Mouse (Mus musculus) liver, embryonic 14.5 days (tissue): Measurements from ENCODE around the gene Utp3. TPM values are rescaled to one million over a fixed set of nuclear protein-coding genes. Genes with fewer than 3 reads are reported as not detected.

Experiments used
- ATAC-seq: fragments of 200-750 bp; cut with Nextera tagmentation; 2 replicates; pipeline ENCODE4 v1.8.0; 2017; ENCODE audit warnings: moderate number of reproducible peaks, mild to moderate bottlenecking, moderate library complexity; ENCODE audit not compliant: insufficient read depth
- DNase-seq, 3 experiments: peaks; one replicate each; pipeline ENCODE4 v3.0.0-alpha.2; 2012 to 2013; ENCODE audit warnings: low read depth in 3 of 3, low spot score in 3 of 3
- H3K27ac ChIP-seq: fragments of 300-500 bp; sonication (generic); 2 replicates; pipeline ENCODE4 v1.5.1; 2014; ENCODE audit warnings: moderate library complexity, mild to moderate bottlenecking, control low read depth, inconsistent platforms
- H3K27me3 ChIP-seq: fragments of 300-500 bp; sonication (generic); 2 replicates; pipeline ENCODE4 v1.6.1; 2014; ENCODE audit warnings: mild to moderate bottlenecking, low read length, moderate library complexity; ENCODE audit not compliant: control insufficient read depth, insufficient read depth
- H3K36me3 ChIP-seq: fragments of 300-500 bp; sonication (generic); replicated peaks from 2 replicates; pipeline ENCODE4 v1.6.1; 2014; ENCODE audit warnings: low read depth; ENCODE audit not compliant: control insufficient read depth, insufficient read depth
- H3K4me1 ChIP-seq, 2 experiments: fragments of 200-500 bp in 1 of 2; fragments of 300-500 bp in 1 of 2; sonication (generic) in 1 of 2; replicated peaks; 2 replicates each; pipeline ENCODE4 v1.6.1; 2012 to 2014; ENCODE audit warnings: antibody characterized with exemption in 1 of 2, inconsistent platforms in 1 of 2, low read length in 1 of 2; ENCODE audit not compliant: control insufficient read depth in 2 of 2, insufficient read depth in 2 of 2
- H3K4me2 ChIP-seq: fragments of 300-500 bp; sonication (generic); 2 replicates; pipeline ENCODE4 v1.6.1; 2014; ENCODE audit warnings: low read depth, mild to moderate bottlenecking, control low read depth, moderate library complexity
- H3K4me3 ChIP-seq, 2 experiments: fragments of 200-500 bp in 1 of 2; fragments of 300-500 bp in 1 of 2; sonication (generic) in 1 of 2; 2 replicates each; pipeline ENCODE4 v1.5.1; 2012 to 2014; ENCODE audit warnings: low read depth in 2 of 2, low read length in 2 of 2, mild to moderate bottlenecking in 2 of 2, control low read depth in 1 of 2, inconsistent platforms in 1 of 2, moderate library complexity in 1 of 2; ENCODE audit not compliant: insufficient read depth in 1 of 2
- H3K9ac ChIP-seq: fragments of 300-500 bp; sonication (generic); replicated peaks from 2 replicates; pipeline ENCODE4 v1.6.1; 2014; ENCODE audit warnings: mild to moderate bottlenecking, control low read depth, moderate library complexity
- H3K9me3 ChIP-seq: fragments of 300-500 bp; sonication (generic); 2 replicates; pipeline ENCODE4 v1.6.1; 2016; ENCODE audit warnings: low read length, mixed read lengths; ENCODE audit not compliant: control insufficient read depth
- CTCF ChIP-seq: IDR thresholded peaks from 2 replicates; pipeline ENCODE4 v1.5.1; 2016; ENCODE audit warnings: antibody characterized with exemption, low read depth, control low read depth
- EP300 ChIP-seq: IDR thresholded peaks from 2 replicates; pipeline ENCODE4 v1.6.1; 2016; ENCODE audit warnings: antibody characterized with exemption, low read depth
- WGBS: fragments of 180-500 bp; shearing (Covaris S2); extraction: QIAGEN DNeasy Blood & Tissue Kit; methylation state at CpG from one replicate; pipeline ENCODE4 v1.1.7; 2014; ENCODE audit not compliant: insufficient replicate concordance; 5-methylcytosine and 5-hydroxymethylcytosine counted together
- polyA plus RNA-seq, 2 experiments: library from polyadenylated mRNA; depleted of rRNA in 1 of 2; stranded (reverse) in 1 of 2; unstranded in 1 of 2; fragments of >200 nt; fragmentation: Nextera tagmentation in 1 of 2; extraction: Ambion mirVana in 1 of 2; gene quantifications; 2 replicates each; pipeline versions ENCODE4 v1.2.1 to v1.2.3; 2012 to 2014

Gene Utp3
- polyA plus RNA-seq, 2 experiments = 24.6 to 25.5 TPM

DNA sequence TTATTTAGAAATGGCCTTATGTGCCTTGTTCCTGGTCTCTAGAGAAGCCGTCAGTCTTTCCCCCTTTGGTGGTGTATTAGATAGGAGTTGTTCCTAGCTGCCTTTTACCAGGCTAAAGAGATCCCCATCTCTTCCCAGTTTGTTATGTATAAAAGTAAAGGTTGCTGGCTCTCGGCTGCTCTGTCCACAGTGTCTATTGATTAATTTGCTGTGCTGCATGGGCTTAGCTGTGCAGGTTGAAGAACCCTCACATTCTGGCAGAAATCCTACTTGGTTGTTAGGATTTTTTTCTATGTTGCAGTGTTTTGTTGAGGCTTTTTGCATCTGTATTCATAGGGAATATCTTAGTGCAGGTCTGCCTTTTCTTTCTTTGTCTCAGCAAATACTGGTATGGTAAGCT is 47.8 kb downstream of the Utp3 start:
- Histone ChIP-seq H3K27me3 (no peaks in the 10 kb centered on the region), H3K9me3 (no peaks in the 10 kb centered on the region), H3K36me3 (no peaks in the 10 kb centered on the region), H3K27ac (no peak overlapping the region), H3K4me3 (no peak overlapping the region), H3K4me1 (no peaks in the 10 kb centered on the region), H3K4me2 (no peak overlapping the region), H3K9ac (no peak overlapping the region)
- ATAC-seq (no peak), DNase-seq (no peak)
- WGBS = 56% methylated on average over 2 of the region's 2 CpGs
- TF ChIP-seq CTCF (no peak), EP300 (no peak)

DNA sequence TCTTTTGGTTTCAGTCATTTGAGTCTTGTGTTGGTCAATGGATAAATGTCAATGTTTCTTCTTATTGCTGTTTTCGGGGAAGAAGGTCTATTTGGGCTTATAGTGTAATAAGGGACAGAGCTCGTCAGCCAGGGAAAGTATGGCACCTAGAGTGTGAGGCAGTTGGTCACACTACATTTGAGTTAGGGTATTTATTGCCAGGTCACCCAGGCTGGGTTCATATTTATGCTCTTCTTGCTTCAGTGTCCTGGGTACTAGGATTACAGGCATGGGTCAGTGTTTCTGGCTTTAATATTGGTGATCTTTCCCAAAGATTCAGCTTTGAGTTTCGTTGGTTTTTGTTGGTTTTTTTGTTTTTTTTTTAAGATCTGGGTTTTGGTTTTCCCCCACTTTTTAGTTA is 48.5 kb downstream of the Utp3 start:
- WGBS = 63% methylated on average over 3 of the region's 3 CpGs
- ATAC-seq (no peak), DNase-seq (no peak)
- Histone ChIP-seq H3K27me3 (no peaks in the 10 kb centered on the region), H3K9me3 (no peaks in the 10 kb centered on the region), H3K27ac (no peak overlapping the region), H3K9ac (no peak overlapping the region), H3K4me1 (no peaks in the 10 kb centered on the region), H3K36me3 (no peaks in the 10 kb centered on the region), H3K4me3 (no peak overlapping the region), H3K4me2 (no peak overlapping the region)
- TF ChIP-seq CTCF = no peak
- TF ChIP-seq EP300 = no peak

DNA sequence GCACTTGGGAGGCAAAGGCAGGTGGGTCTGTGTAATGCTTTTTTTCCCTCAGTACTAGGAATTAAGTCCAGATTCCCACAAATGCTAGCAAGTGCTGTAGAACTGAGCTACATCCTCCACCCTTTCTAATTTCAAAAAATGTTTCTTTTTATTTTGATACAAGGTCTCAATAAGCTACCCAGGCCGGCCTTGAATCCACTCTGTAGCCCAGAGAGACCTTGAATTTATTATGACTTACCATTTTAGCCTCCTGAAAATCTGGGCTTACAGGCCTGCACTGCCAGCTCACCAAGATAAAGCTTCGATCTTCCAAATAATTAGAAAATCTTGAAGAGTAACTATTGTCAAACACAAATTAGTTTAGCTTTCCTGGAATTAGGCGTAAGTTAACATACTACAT is 49.8 kb downstream of the Utp3 start:
- no peak for TF ChIP-seq EP300
- no peak for TF ChIP-seq CTCF
- Histone ChIP-seq H3K36me3 (no peaks in the 10 kb centered on the region), H3K4me2 (no peak overlapping the region), H3K9me3 (no peaks in the 10 kb centered on the region), H3K9ac (no peak overlapping the region), H3K27ac (no peak overlapping the region), H3K4me1 (no peaks in the 10 kb centered on the region), H3K27me3 (no peaks in the 10 kb centered on the region), H3K4me3 (no peak overlapping the region)
- ATAC-seq (no peak), DNase-seq (no peak)
- WGBS = 64% methylated on average over 3 of the region's 3 CpGs

DNA sequence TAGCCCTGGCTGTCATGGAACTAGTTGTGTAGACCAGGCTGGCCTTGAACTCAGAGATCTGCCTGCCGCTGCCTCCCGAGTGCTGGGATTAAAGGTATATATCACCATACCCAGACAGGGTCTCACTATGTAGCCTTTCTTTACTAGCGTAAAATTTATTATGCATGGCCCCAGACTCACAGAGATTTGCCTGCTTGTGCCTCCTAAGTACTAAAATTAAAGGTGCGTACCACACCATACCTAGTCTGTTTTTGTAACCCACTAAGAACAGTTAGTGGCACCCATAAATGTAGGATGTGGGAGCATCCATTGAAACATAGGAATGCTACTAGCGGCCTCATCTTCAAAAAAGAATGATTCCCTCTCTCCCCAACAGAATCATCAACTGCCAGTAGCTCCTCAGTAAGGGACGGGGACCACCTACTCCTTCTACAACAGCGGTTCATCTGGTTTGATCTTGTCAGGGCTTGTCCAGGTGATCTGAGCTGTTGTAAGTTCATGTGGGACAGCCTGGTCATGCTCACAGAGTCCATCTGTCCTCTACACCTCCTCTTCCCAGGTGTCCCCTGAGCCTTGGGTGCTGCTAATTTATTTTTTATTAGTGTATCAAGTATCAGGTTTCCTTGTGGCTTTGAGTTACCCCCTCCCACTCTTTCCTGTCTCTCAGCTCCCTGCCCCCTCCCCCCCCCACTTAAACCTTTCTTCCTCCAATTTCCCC is 50.5 kb downstream of the Utp3 start:
- 79% methylated on average over 7 of the region's 7 CpGs for WGBS
- Histone ChIP-seq H3K4me1 (no peaks in the 10 kb centered on the region), H3K4me2 (no peak overlapping the region), H3K9ac (no peak overlapping the region), H3K27ac (no peak overlapping the region), H3K36me3 (no peaks in the 10 kb centered on the region), H3K9me3 (no peaks in the 10 kb centered on the region), H3K27me3 (no peaks in the 10 kb centered on the region), H3K4me3 (no peak overlapping the region)
- no peak for DNase-seq
- TF ChIP-seq CTCF (no peak), EP300 (no peak)
- ATAC-seq = no peak

Other genes starting within 250 kb of the Utp3 start
- gene Prol1, start 237.2 kb upstream of the Utp3 start, polyA plus RNA-seq (2012; rRNA removed) = not detected in 2 replicates
- gene Prol1, start 237.2 kb upstream of the Utp3 start, polyA plus RNA-seq (2014; fragmentation: Nextera tagmentation; extraction: Ambion mirVana) = not detected in 2 replicates
- 0.08 TPM in 1 of 2 replicates, not detected in the other for gene Amtn, start 178.4 kb upstream of the Utp3 start, polyA plus RNA-seq (2012; rRNA removed)
- not detected in 2 replicates for gene Amtn, start 178.4 kb upstream of the Utp3 start, polyA plus RNA-seq (2014; fragmentation: Nextera tagmentation; extraction: Ambion mirVana)
- gene Ambn, start 98.5 kb upstream of the Utp3 start, polyA plus RNA-seq (2012; rRNA removed) = not detected in 2 replicates
- not detected in 2 replicates for gene Ambn, start 98.5 kb upstream of the Utp3 start, polyA plus RNA-seq (2014; fragmentation: Nextera tagmentation; extraction: Ambion mirVana)
- not detected in 2 replicates for gene Enam, start 66.5 kb upstream of the Utp3 start, polyA plus RNA-seq (2012; rRNA removed)
- not detected in 2 replicates for gene Enam, start 66.5 kb upstream of the Utp3 start, polyA plus RNA-seq (2014; fragmentation: Nextera tagmentation; extraction: Ambion mirVana)
- gene Jchain, start 26.6 kb upstream of the Utp3 start, polyA plus RNA-seq (2012; rRNA removed) = 0.11 TPM in 1 of 2 replicates, not detected in the other
- not detected in 2 replicates for gene Jchain, start 26.6 kb upstream of the Utp3 start, polyA plus RNA-seq (2014; fragmentation: Nextera tagmentation; extraction: Ambion mirVana)
- 2.8 and 4.1 TPM in 2 replicates for gene Rufy3, start 10.6 kb downstream of the Utp3 start, polyA plus RNA-seq (2012; rRNA removed)
- 2.9 and 3.5 TPM in 2 replicates for gene Rufy3, start 10.6 kb downstream of the Utp3 start, polyA plus RNA-seq (2014; fragmentation: Nextera tagmentation; extraction: Ambion mirVana)
- gene Grsf1, start 121.7 kb downstream of the Utp3 start, polyA plus RNA-seq (2012; rRNA removed) = 10.5 and 20.3 TPM in 2 replicates
- 27.5 and 31.4 TPM in 2 replicates for gene Grsf1, start 121.7 kb downstream of the Utp3 start, polyA plus RNA-seq (2014; fragmentation: Nextera tagmentation; extraction: Ambion mirVana)
- gene Mob1b, start 166.4 kb downstream of the Utp3 start, polyA plus RNA-seq (2012; rRNA removed) = 4.6 and 6.6 TPM in 2 replicates
- gene Mob1b, start 166.4 kb downstream of the Utp3 start, polyA plus RNA-seq (2014; fragmentation: Nextera tagmentation; extraction: Ambion mirVana) = 9.4 and 9.6 TPM in 2 replicates
- 29.9 and 38.0 TPM in 2 replicates for gene Dck, start 210.5 kb downstream of the Utp3 start, polyA plus RNA-seq (2012; rRNA removed)
- 99.8 and 113 TPM in 2 replicates for gene Dck, start 210.5 kb downstream of the Utp3 start, polyA plus RNA-seq (2014; fragmentation: Nextera tagmentation; extraction: Ambion mirVana)